Mouse (Mus musculus) MN1 (cell line): ENCODE data around the gene Cyp27b1.
"Not testable (repeated sequence)": the region's sequence is repeated elsewhere in the genome, so short reads cannot be mapped to it uniquely, and the experiment has no call there.

Experiments
- DNase-seq: peaks from one replicate; pipeline ENCODE4 v3.0.0-alpha.2; 2016; ENCODE audit warnings: low spot score

Gene Cyp27b1

GRCm38 (mm10) chr10:127069281-127070189, 21.5 kb downstream of the Cyp27b1 start:
- DNase-seq, result peak; percentile 72

- DNase-seq, result peak; percentile 99
These were observed 22.4 kb downstream of the Cyp27b1 start, which contains the start of gene Tspan31 for GRCm38 (mm10) chr10:127070190-127071121. Gene Tspan31 (minus strand): TSS chr10:127070264.

GRCm38 (mm10) chr10:127071203-127071602, 23.2 kb downstream of the Cyp27b1 start:
- DNase-seq, result peak; percentile 66

GRCm38 (mm10) chr10:127072270-127072669, 24.2 kb downstream of the Cyp27b1 start:
- not testable (repeated sequence) for DNase-seq

- DNase-seq, result not testable (repeated sequence)
These were observed 24.9 kb downstream of the Cyp27b1 start for GRCm38 (mm10) chr10:127072969-127073368.

GRCm38 (mm10) chr10:127073981-127074380, 25.9 kb downstream of the Cyp27b1 start:
- no peak for DNase-seq

- DNase-seq, result no peak
These were observed 27.0 kb downstream of the Cyp27b1 start, which contains the start of gene Agap2 for GRCm38 (mm10) chr10:127075080-127075479. Gene Agap2 (plus strand): TSS chr10:127075284.

GRCm38 (mm10) chr10:127075651-127076050, 27.6 kb downstream of the Cyp27b1 start:
- no peak for DNase-seq

- no peak for DNase-seq
These were observed 28.0 kb downstream of the Cyp27b1 start for GRCm38 (mm10) chr10:127076082-127076481.

- DNase-seq, result no peak
These were observed 29.5 kb downstream of the Cyp27b1 start for GRCm38 (mm10) chr10:127077515-127077914.

- peak; percentile 74 for DNase-seq
These were observed 30.1 kb downstream of the Cyp27b1 start for GRCm38 (mm10) chr10:127078001-127078676.

- DNase-seq, result peak; percentile 70
These were observed 30.9 kb downstream of the Cyp27b1 start for GRCm38 (mm10) chr10:127078677-127079575.

- no peak for DNase-seq
These were observed 31.8 kb downstream of the Cyp27b1 start for GRCm38 (mm10) chr10:127079665-127080391.

- peak; percentile 65 for DNase-seq
These were observed 33.1 kb downstream of the Cyp27b1 start for GRCm38 (mm10) chr10:127080901-127081780.

GRCm38 (mm10) chr10:127081996-127082620, 34.1 kb downstream of the Cyp27b1 start:
- DNase-seq, result peak; percentile 78

GRCm38 (mm10) chr10:127083292-127083914, 35.4 kb downstream of the Cyp27b1 start:
- DNase-seq, result peak; percentile 50

GRCm38 (mm10) chr10:127083915-127084306, 35.9 kb downstream of the Cyp27b1 start:
- DNase-seq, result peak; percentile 56

GRCm38 (mm10) chr10:127085052-127085451, 37.0 kb downstream of the Cyp27b1 start:
- DNase-seq, result no peak
